Mouse (Mus musculus): ENCODE measurements around the gene Vezf1. TPM values are rescaled to one million over a fixed set of nuclear protein-coding genes. Genes with fewer than 3 reads are reported as not detected.

Gene Vezf1
- polyA plus RNA-seq (2015; fragmentation: Nextera tagmentation; extraction: Ambion mirVana), result 60.6 and 61.4 TPM in 2 replicates

- WGBS, result under 1% methylated on average over 46 of the region's 81 CpGs
- Histone ChIP-seq H3K4me3 (peak within 1 kb of the TSS; percentile 100), H3K9ac (replicated peaks) (peak within 1 kb of the TSS; percentile 98), H3K9me3 (no peaks in the 10 kb centered on the region), H3K36me3 (no peaks in the 10 kb centered on the region), H3K27me3 (no peaks in the 10 kb centered on the region), H3K4me1 (peaks cover 43% of the 10 kb centered on the region), H3K4me2 (replicated peaks) (peak within 1 kb of the TSS; percentile 87), H3K27ac (replicated peaks) (peak within 1 kb of the TSS; percentile 98)
- peak; percentile 93 for ATAC-seq (replicated peaks)
Observed at GRCm38 (mm10) chr11:88067586-88068410, at the start of gene Vezf1. Gene Vezf1, plus strand, starts transcription at chr11:88068279.

- no peak overlapping the region for H3K9ac ChIP-seq (replicated peaks)
- no peaks in the 10 kb centered on the region for H3K36me3 ChIP-seq
- no peak overlapping the region for H3K27ac ChIP-seq (replicated peaks)
- H3K4me1 ChIP-seq, result peaks cover 17% of the 10 kb centered on the region
- H3K9me3 ChIP-seq, result no peaks in the 10 kb centered on the region
- no peak overlapping the region for H3K4me3 ChIP-seq
- H3K27me3 ChIP-seq, result no peaks in the 10 kb centered on the region
- no peak for ATAC-seq (replicated peaks)
- no peak overlapping the region for H3K4me2 ChIP-seq (replicated peaks)
- WGBS, result 93% methylated on average over 2 of the region's 2 CpGs
Observed at GRCm38 (mm10) chr11:88023933-88024332, 44.1 kb upstream of the Vezf1 start.

- H3K27ac ChIP-seq (replicated peaks), result peak overlapping the region; percentile 85
- 32% methylated on average over 9 of the region's 9 CpGs for WGBS
- H3K27me3 ChIP-seq, result no peaks in the 10 kb centered on the region
- no peak overlapping the region for H3K4me3 ChIP-seq
- ATAC-seq (replicated peaks), result no peak
- H3K9me3 ChIP-seq, result no peaks in the 10 kb centered on the region
- H3K9ac ChIP-seq (replicated peaks), result no peak overlapping the region
- H3K4me2 ChIP-seq (replicated peaks), result no peak overlapping the region
- no peaks in the 10 kb centered on the region for H3K36me3 ChIP-seq
- peaks cover 33% of the 10 kb centered on the region for H3K4me1 ChIP-seq
Observed at GRCm38 (mm10) chr11:88027391-88028035, 40.6 kb upstream of the Vezf1 start.

- H3K27me3 ChIP-seq, result no peaks in the 10 kb centered on the region
- H3K27ac ChIP-seq (replicated peaks), result peak overlapping the region; percentile 85
- H3K9me3 ChIP-seq, result no peaks in the 10 kb centered on the region
- peak overlapping the region; percentile 16; the same call in 1 of the 2 replicates for H3K4me2 ChIP-seq (replicated peaks)
- H3K4me3 ChIP-seq, result no peak overlapping the region
- H3K9ac ChIP-seq (replicated peaks), result no peak overlapping the region
- H3K36me3 ChIP-seq, result no peaks in the 10 kb centered on the region
- WGBS, result 2% methylated on average over 16 of the region's 16 CpGs
- H3K4me1 ChIP-seq, result peaks cover 36% of the 10 kb centered on the region
- ATAC-seq (replicated peaks), result peak; percentile 93
Observed at GRCm38 (mm10) chr11:88028193-88028684, 39.8 kb upstream of the Vezf1 start.

DNA sequence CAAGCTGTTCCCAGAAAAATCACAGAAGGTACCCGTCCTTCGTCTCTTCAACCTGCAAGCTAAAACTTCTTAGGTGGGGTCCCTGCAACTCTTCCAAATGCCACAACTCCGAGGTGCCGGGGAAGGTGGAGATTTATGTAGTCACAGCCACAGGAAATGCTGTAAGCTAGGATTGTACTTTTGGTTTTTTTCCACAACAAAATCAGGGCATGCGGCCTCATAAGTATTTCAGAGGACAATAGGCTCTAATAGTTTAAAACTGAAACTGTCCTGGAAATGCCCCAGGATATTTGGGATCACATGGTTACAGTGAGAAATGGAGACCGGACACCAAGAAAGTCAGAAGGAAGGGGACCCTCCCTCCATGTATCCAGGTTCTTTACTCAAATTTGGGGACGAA, 37.9 kb upstream of the Vezf1 start:
- Histone ChIP-seq H3K4me1 (peaks cover 36% of the 10 kb centered on the region), H3K9ac (replicated peaks) (no peak overlapping the region), H3K4me3 (no peak overlapping the region), H3K27ac (replicated peaks) (no peak overlapping the region), H3K27me3 (no peaks in the 10 kb centered on the region), H3K9me3 (no peaks in the 10 kb centered on the region), H3K36me3 (no peaks in the 10 kb centered on the region), H3K4me2 (replicated peaks) (no peak overlapping the region)
- 90% methylated on average over 7 of the region's 7 CpGs for WGBS
- no peak for ATAC-seq (replicated peaks)

DNA sequence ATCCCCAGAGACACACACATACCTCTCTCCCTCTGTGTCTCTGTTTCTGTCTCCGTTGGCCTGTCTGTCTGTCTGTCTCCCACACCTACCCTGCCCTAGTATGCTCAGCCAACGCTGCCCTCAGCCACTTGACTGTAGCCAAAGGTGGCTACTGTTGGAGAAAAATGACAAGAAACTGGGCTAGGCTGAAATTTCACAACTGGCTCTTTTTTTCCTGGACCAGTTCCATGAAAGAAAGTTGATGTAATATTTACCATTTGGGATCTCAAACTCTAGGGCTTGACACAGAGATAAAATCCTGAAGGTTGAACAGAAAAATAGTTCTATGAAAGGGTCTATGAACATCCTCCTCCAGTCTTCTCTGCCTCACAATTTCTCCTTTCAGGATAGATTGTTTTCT, 37.2 kb upstream of the Vezf1 start:
- Histone ChIP-seq H3K27me3 (no peaks in the 10 kb centered on the region), H3K4me3 (no peak overlapping the region), H3K27ac (replicated peaks) (no peak overlapping the region; the same call in 1 of the 2 replicates), H3K36me3 (no peaks in the 10 kb centered on the region), H3K9ac (replicated peaks) (no peak overlapping the region), H3K4me2 (replicated peaks) (no peak overlapping the region), H3K4me1 (peaks cover 36% of the 10 kb centered on the region), H3K9me3 (no peaks in the 10 kb centered on the region)
- ATAC-seq (replicated peaks), result no peak
- 91% methylated on average over 2 of the region's 2 CpGs for WGBS

- Histone ChIP-seq H3K36me3 (no peaks in the 10 kb centered on the region), H3K4me2 (replicated peaks) (no peak overlapping the region), H3K4me3 (no peak overlapping the region), H3K9me3 (no peaks in the 10 kb centered on the region), H3K27ac (replicated peaks) (peak overlapping the region; percentile 67), H3K4me1 (peaks cover 38% of the 10 kb centered on the region), H3K27me3 (no peaks in the 10 kb centered on the region), H3K9ac (replicated peaks) (no peak overlapping the region)
- peak; percentile 50 for ATAC-seq (replicated peaks)
- WGBS, result 58% methylated on average over 5 of the region's 5 CpGs
Observed at GRCm38 (mm10) chr11:88031753-88032152, 36.3 kb upstream of the Vezf1 start.

DNA sequence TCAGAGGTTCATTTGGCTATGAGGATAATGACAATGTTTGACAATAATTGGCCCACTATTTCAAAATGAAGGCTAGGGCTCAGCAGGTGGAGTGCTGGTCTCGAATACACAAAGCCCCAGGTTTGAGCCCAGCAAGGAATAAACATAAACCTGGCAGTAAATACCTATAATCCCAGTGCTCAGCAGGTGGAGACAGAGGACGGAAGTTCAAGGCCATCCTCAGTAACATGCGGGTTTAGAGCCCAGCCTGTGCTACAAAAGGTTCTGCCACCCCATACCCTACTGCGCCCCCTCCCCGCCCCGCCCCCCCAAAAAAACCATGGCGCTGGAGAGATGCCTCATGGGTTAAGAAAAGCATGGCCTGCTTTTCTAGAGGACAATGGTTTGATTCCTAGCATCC, 32.1 kb upstream of the Vezf1 start:
- WGBS, result 75% methylated on average over 7 of the region's 7 CpGs
- Histone ChIP-seq H3K4me1 (peaks cover 22% of the 10 kb centered on the region), H3K9me3 (no peaks in the 10 kb centered on the region), H3K4me2 (replicated peaks) (no peak overlapping the region), H3K27me3 (no peaks in the 10 kb centered on the region), H3K9ac (replicated peaks) (no peak overlapping the region), H3K4me3 (no peak overlapping the region), H3K27ac (replicated peaks) (no peak overlapping the region), H3K36me3 (no peaks in the 10 kb centered on the region)
- no peak for ATAC-seq (replicated peaks)

DNA sequence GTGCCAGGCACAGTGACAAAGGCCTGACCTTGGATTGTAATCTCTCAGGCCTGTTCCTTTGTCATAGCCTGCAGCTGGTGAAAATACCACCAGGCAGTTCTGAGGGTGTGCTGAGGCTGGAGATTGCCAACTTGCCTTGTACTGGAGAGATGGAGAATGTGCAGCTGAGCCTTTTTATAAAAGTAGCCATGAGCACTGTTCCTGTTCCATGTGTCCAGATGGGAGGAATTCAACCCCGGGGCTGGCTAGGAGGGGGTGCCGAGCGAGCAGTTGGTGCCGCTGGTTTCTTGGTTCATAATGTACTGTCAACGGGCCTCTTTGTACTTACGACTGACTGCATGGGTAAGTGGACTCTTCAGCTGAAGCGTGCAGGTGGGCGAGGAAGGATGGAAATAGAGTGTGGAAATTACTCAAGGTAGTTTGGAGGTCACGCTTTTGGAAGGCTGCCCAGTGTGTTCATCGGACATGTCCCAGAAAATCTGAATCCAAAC, 31.3 kb upstream of the Vezf1 start:
- Histone ChIP-seq H3K36me3 (no peaks in the 10 kb centered on the region), H3K9ac (replicated peaks) (no peak overlapping the region), H3K27me3 (no peaks in the 10 kb centered on the region), H3K4me2 (replicated peaks) (no peak overlapping the region), H3K4me3 (no peak overlapping the region), H3K9me3 (no peaks in the 10 kb centered on the region), H3K27ac (replicated peaks) (0 out of 2 replicates have a peak overlapping the region, but pooled peaks have one; percentile 5), H3K4me1 (peaks cover 17% of the 10 kb centered on the region)
- no peak for ATAC-seq (replicated peaks)
- 71% methylated on average over 10 of the region's 10 CpGs for WGBS

DNA sequence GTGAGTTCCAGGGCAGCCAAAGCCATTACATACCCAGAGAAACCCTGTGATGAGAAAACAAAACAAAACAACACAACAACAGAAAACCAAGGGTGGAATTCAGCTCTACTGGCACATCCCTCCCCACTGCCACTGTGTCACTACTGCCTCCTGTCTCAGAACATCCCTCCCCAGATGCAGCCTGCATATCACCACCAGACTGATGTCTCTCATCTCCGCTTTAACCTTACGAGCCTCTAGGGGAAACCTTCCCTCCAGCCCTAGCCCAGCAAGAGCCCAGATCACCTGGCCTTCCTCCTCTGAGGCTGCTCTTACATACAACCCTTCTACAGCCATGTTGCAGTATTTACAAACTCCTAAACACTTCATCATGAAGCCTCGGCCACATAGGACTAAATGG, 30.7 kb upstream of the Vezf1 start:
- Histone ChIP-seq H3K9ac (replicated peaks) (no peak overlapping the region), H3K27me3 (no peaks in the 10 kb centered on the region), H3K36me3 (no peaks in the 10 kb centered on the region), H3K4me3 (no peak overlapping the region), H3K4me2 (replicated peaks) (no peak overlapping the region), H3K4me1 (peaks cover 11% of the 10 kb centered on the region), H3K27ac (replicated peaks) (0 out of 2 replicates have a peak overlapping the region, but pooled peaks have one; percentile 5), H3K9me3 (no peaks in the 10 kb centered on the region)
- WGBS, result 83% methylated on average over 3 of the region's 3 CpGs
- no peak for ATAC-seq (replicated peaks)

DNA sequence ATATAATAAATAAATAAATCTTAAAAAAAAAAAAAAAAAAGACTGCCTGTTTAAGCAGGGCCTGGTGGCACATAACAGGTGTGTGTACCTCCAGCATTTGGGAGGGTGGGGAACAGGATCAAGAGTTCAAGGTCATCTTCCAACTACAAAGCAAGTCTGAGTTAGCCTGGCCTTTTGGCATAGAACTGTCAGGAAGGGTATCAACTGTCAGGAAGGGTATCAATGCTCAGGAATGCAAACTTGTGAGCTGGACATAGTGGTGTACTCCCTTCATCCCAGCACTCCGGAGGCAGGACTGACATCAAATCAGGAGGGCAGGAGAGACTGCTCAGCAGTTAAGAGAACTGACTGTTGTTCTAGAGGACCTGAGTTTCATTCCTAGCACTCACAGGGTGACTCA, 29.0 kb upstream of the Vezf1 start:
- no peaks in the 10 kb centered on the region for H3K9me3 ChIP-seq
- 100% methylated on average over 1 of the region's 1 CpGs for WGBS
- no peak overlapping the region for H3K4me3 ChIP-seq
- H3K27ac ChIP-seq (replicated peaks), result no peak overlapping the region
- no peaks in the 10 kb centered on the region for H3K36me3 ChIP-seq
- H3K4me1 ChIP-seq, result peaks cover 7% of the 10 kb centered on the region
- ATAC-seq (replicated peaks), result no peak
- no peaks in the 10 kb centered on the region for H3K27me3 ChIP-seq
- H3K4me2 ChIP-seq (replicated peaks), result no peak overlapping the region
- H3K9ac ChIP-seq (replicated peaks), result no peak overlapping the region

- Histone ChIP-seq H3K4me3 (no peak overlapping the region), H3K4me1 (peaks cover 17% of the 10 kb centered on the region)
- ATAC-seq (replicated peaks), result no peak
Observed at GRCm38 (mm10) chr11:88044314-88044713, 23.8 kb upstream of the Vezf1 start.

More at GRCm38 (mm10) chr11:88044314-88044713, 23.8 kb upstream of the Vezf1 start:
- H3K9ac ChIP-seq (replicated peaks), result no peak overlapping the region
- peaks cover 2% of the 10 kb centered on the region for H3K36me3 ChIP-seq
- H3K4me2 ChIP-seq (replicated peaks), result no peak overlapping the region
- H3K9me3 ChIP-seq, result no peaks in the 10 kb centered on the region
- H3K27me3 ChIP-seq, result no peaks in the 10 kb centered on the region
- no peak overlapping the region for H3K27ac ChIP-seq (replicated peaks)
